ENCODE assay signal across 19 mouse cellular contexts in the genomic region with DNA sequence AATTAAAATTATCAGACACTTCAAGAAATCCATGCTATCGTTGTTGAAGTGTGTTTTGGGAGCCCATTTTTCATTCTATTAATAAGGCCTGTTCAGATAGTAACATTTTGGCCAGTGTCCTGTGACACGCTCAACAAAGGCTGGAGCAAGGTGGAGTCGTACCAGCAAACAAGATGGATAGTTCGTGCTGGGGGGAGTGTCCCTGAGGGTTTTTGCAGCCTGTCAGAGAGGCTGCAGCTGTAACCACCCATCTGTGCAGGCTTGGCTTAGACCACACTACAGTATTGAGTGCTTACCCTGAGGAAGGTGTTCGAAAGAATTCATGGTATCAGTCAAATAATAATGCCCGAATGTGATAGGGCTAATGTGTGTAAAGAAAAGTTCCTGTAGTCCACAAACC.
DNase-seq lines count a peak whose midpoint lies in the region; ATAC-seq and TF ChIP-seq lines count a peak whose summit lies in the region.
"Had no signal": no experiment of that assay in that cellular context is flagged by ENCODE, and none has a peak within 500 bp of the region (broad histone marks: within the 10 kb centered on the region; RNA-seq: fewer than 3 reads in every experiment).

No protein-coding gene starts in this region.

- H3K4me2 ChIP-seq in midbrain, embryonic 15.5 days = no peak overlapping the region
- H3K4me2 ChIP-seq in midbrain, embryonic 16.5 days (ENCODE audit: low read length) = no peak overlapping the region
- H3K4me2 ChIP-seq in hindbrain, embryonic 13.5 days = no peak overlapping the region
- H3K4me2 ChIP-seq in liver, postnatal 0 days (ENCODE audit: low read depth, low read length) = no peak overlapping the region
- H3K4me2 ChIP-seq: heart, embryonic 13.5 days; intestine, embryonic 15.5 days; midbrain, embryonic 12.5 days; neural tube, embryonic 12.5 days had no signal

- peak; percentile 94 for DNase-seq in heart, adult 11 months
- DNase-seq in heart, adult 8-10 months (ENCODE audit: low spot score) = no peak
- DNase-seq in liver, postnatal 0 days = no peak
- DNase-seq in embryonic facial prominence, embryonic 10.5 days (ENCODE audit: low spot score) = no peak
- DNase-seq: cerebellum, adult 11 months; gastrocnemius, postnatal 10 days; layer of hippocampus, adult 9-11 months; lung, adult 18-20 months; lung, postnatal 4 days had no signal

- TF ChIP-seq CTCF in liver, postnatal 0 days (IDR thresholded peaks at IDR 0.05; ENCODE audit: low read depth) = no peak

- no peak for TF ChIP-seq EP300 in liver, postnatal 0 days (IDR thresholded peaks at IDR 0.05; ENCODE audit: low read depth)

- peak; percentile 38; the same call in 1 of the 2 replicates for ATAC-seq in midbrain, embryonic 15.5 days (replicated peaks)
- ATAC-seq in midbrain, embryonic 16.5 days = no peak
- ATAC-seq in hindbrain, embryonic 13.5 days (ENCODE audit: low FRiP score) = peak; percentile 82
- ATAC-seq in liver, postnatal 0 days = peak; percentile 72
- ATAC-seq: activated CD4-positive, CD25-positive, alpha-beta regulatory T cell, adult 4 months; intestine, embryonic 15.5 days had no signal

- H3K9me3 ChIP-seq in midbrain, embryonic 15.5 days = no peaks in the 10 kb centered on the region
- no peaks in the 10 kb centered on the region for H3K9me3 ChIP-seq in midbrain, embryonic 16.5 days (replicated peaks; ENCODE audit: control insufficient read depth, low read length, poor library complexity, severe bottlenecking)
- no peaks in the 10 kb centered on the region for H3K9me3 ChIP-seq in hindbrain, embryonic 13.5 days
- no peaks in the 10 kb centered on the region for H3K9me3 ChIP-seq in liver, postnatal 0 days (ENCODE audit: low read length)
- H3K9me3 ChIP-seq in embryonic facial prominence, embryonic 10.5 days = no peaks in the 10 kb centered on the region
- H3K9me3 ChIP-seq: heart, embryonic 13.5 days; intestine, embryonic 15.5 days; midbrain, embryonic 12.5 days; neural tube, embryonic 12.5 days had no signal

- H3K27me3 ChIP-seq in midbrain, embryonic 15.5 days (replicated peaks) = no peaks in the 10 kb centered on the region
- no peaks in the 10 kb centered on the region for H3K27me3 ChIP-seq in midbrain, embryonic 16.5 days (ENCODE audit: control insufficient read depth, insufficient read depth, low read depth, low read length)
- H3K27me3 ChIP-seq in hindbrain, embryonic 13.5 days = no peaks in the 10 kb centered on the region
- H3K27me3 ChIP-seq in liver, postnatal 0 days (ENCODE audit: insufficient read depth, low read length) = no peaks in the 10 kb centered on the region
- H3K27me3 ChIP-seq in embryonic facial prominence, embryonic 10.5 days (replicated peaks; ENCODE audit: low read depth, poor library complexity, severe bottlenecking) = no peaks in the 10 kb centered on the region
- H3K27me3 ChIP-seq: heart, embryonic 13.5 days; intestine, embryonic 15.5 days; midbrain, embryonic 12.5 days; neural tube, embryonic 12.5 days had no signal

- peaks cover 9% of the 10 kb centered on the region for H3K4me1 ChIP-seq in midbrain, embryonic 15.5 days
- no peaks in the 10 kb centered on the region; the same call in 1 of the 2 replicates for H3K4me1 ChIP-seq in midbrain, embryonic 16.5 days (ENCODE audit: control insufficient read depth, insufficient read depth, low read length)
- H3K4me1 ChIP-seq in hindbrain, embryonic 13.5 days (replicated peaks) = peaks cover 39% of the 10 kb centered on the region
- H3K4me1 ChIP-seq in liver, postnatal 0 days (ENCODE audit: insufficient read depth) = peaks cover 10% of the 10 kb centered on the region
- H3K4me1 ChIP-seq in embryonic facial prominence, embryonic 10.5 days = no peaks in the 10 kb centered on the region
- H3K4me1 ChIP-seq: intestine, embryonic 15.5 days had no signal

- H3K9ac ChIP-seq in midbrain, embryonic 15.5 days = no peak overlapping the region
- H3K9ac ChIP-seq in midbrain, embryonic 16.5 days (ENCODE audit: low read depth, low read length) = no peak overlapping the region
- H3K9ac ChIP-seq in hindbrain, embryonic 13.5 days = no peak overlapping the region
- no peak overlapping the region for H3K9ac ChIP-seq in liver, postnatal 0 days (replicated peaks)
- H3K9ac ChIP-seq: heart, embryonic 13.5 days; intestine, embryonic 15.5 days; midbrain, embryonic 12.5 days; neural tube, embryonic 12.5 days had no signal

- H3K36me3 ChIP-seq in midbrain, embryonic 15.5 days (replicated peaks) = no peaks in the 10 kb centered on the region
- H3K36me3 ChIP-seq in midbrain, embryonic 16.5 days (ENCODE audit: control insufficient read depth, insufficient read depth, low read length) = no peaks in the 10 kb centered on the region
- H3K36me3 ChIP-seq in hindbrain, embryonic 13.5 days = no peaks in the 10 kb centered on the region
- no peaks in the 10 kb centered on the region for H3K36me3 ChIP-seq in liver, postnatal 0 days (replicated peaks; ENCODE audit: insufficient read depth, low read length)
- no peaks in the 10 kb centered on the region for H3K36me3 ChIP-seq in embryonic facial prominence, embryonic 10.5 days (replicated peaks)
- H3K36me3 ChIP-seq: midbrain, embryonic 12.5 days; neural tube, embryonic 12.5 days had no signal

- 71% methylated on average over 6 of the region's 6 CpGs for WGBS in midbrain, embryonic 15.5 days
- 68% methylated on average over 6 of the region's 6 CpGs for WGBS in midbrain, embryonic 16.5 days
- 46% methylated on average over 6 of the region's 6 CpGs for WGBS in hindbrain, embryonic 13.5 days
- whole genome bisulfite sequencing in liver, postnatal 0 days (ENCODE audit: insufficient replicate concordance) = 70% methylated on average over 6 of the region's 6 CpGs
- WGBS in embryonic facial prominence, embryonic 10.5 days = 87% methylated on average over 6 of the region's 6 CpGs

- H3K27ac ChIP-seq in midbrain, embryonic 15.5 days = no peak overlapping the region
- no peak overlapping the region for H3K27ac ChIP-seq in midbrain, embryonic 16.5 days (ENCODE audit: low read length)
- no peak overlapping the region for H3K27ac ChIP-seq in hindbrain, embryonic 13.5 days
- H3K27ac ChIP-seq in liver, postnatal 0 days (ENCODE audit: low read depth) = peak overlapping the region; percentile 90
- H3K27ac ChIP-seq in embryonic facial prominence, embryonic 10.5 days (replicated peaks) = no peak overlapping the region
- H3K27ac ChIP-seq: intestine, embryonic 15.5 days; kidney, postnatal 0 days; midbrain, embryonic 12.5 days; neural tube, embryonic 12.5 days; stomach, postnatal 0 days had no signal

- H3K4me3 ChIP-seq in midbrain, embryonic 15.5 days = no peak overlapping the region
- H3K4me3 ChIP-seq in midbrain, embryonic 16.5 days (ENCODE audit: low read depth, low read length) = no peak overlapping the region
- H3K4me3 ChIP-seq in hindbrain, embryonic 13.5 days = no peak overlapping the region
- no peak overlapping the region for H3K4me3 ChIP-seq in liver, postnatal 0 days (ENCODE audit: low read depth, low read length)
- H3K4me3 ChIP-seq in embryonic facial prominence, embryonic 10.5 days = no peak overlapping the region
- H3K4me3 ChIP-seq: heart, embryonic 13.5 days; intestine, embryonic 15.5 days; midbrain, embryonic 12.5 days; neural tube, embryonic 12.5 days had no signal
